Mouse (Mus musculus) brain, embryonic 14.5 days (tissue): Measurements from ENCODE around the gene Id3. TPM values are rescaled to one million over a fixed set of nuclear protein-coding genes. Genes with fewer than 3 reads are reported as not detected.

ENCODE experiments used
- DNase-seq: peaks from one replicate; pipeline ENCODE4 v3.0.0-alpha.2; 2011; ENCODE audit warnings: low read depth
- CTCF ChIP-seq: fragments of 200-500 bp; IDR thresholded peaks from 2 replicates; pipeline ENCODE4 v1.5.1; 2012; ENCODE audit warnings: inconsistent platforms, mild to moderate bottlenecking, moderate library complexity, borderline replicate concordance; ENCODE audit not compliant: insufficient read depth, insufficient read length; ENCODE audit errors: extremely low read depth
- POLR2A ChIP-seq: fragments of 200-500 bp; IDR thresholded peaks from 2 replicates; pipeline ENCODE4 v1.6.1; 2012; ENCODE audit warnings: mild to moderate bottlenecking, inconsistent platforms, borderline replicate concordance; ENCODE audit not compliant: poor library complexity, insufficient read depth, insufficient read length, severe bottlenecking; ENCODE audit errors: extremely low read depth
- polyA plus RNA-seq: library from polyadenylated mRNA; depleted of rRNA; stranded (reverse); fragments of >200 nt; gene quantifications from 2 replicates; pipeline ENCODE4 v1.2.3, GENCODE M21; 2012

Gene Id3
- polyA plus RNA-seq, 1 experiment, result 107 TPM

GRCm38 (mm10) chr4:136109941-136110900, 33.1 kb upstream of the Id3 start:
- no peak for DNase-seq

DNA sequence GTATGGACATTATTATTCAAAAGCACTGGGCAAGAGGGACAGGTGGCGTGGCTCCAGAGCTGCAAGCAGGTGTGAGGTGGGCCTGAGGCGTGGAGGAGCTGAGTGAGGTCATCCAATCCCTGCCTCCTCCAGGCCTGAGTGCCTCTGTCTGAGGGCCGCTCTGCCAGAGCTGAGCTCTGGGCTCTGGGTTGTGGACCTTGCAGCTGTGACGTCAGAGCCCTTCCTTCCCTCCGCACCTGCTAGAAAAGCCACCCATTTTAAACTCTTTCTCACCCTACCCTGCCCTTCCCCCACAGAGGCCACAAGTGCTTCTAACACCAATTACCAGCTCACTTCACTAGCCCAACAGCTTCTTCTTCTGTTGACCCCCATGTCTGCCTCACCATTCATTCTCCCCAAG, 31.0 kb upstream of the Id3 start:
- DNase-seq, result no peak
- TF ChIP-seq POLR2A (no peak), CTCF (no peak)

More at GRCm38 (mm10) chr4:136109941-136110900, 33.1 kb upstream of the Id3 start:
- no peak for TF ChIP-seq POLR2A
- TF ChIP-seq CTCF, result no peak

DNA sequence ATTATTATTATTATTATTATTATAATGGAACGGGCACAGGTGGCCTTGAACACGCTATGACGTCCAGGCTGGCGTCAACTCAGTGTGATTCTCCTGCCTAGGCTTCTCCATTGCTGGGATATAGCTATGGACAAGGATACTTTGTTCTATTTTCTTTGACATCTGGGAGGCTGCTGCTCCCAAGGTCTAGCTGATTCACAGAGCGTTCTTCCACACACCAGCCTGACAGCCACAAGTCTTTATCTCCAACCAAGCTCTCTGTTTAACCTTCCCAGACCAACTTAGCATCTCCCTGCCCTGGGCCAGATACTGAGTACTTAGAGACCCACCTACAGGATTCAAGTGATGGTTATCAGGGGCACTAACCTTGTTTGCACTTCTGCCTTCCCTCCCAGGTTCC, 28.6 kb upstream of the Id3 start:
- no peak for TF ChIP-seq CTCF
- no peak for TF ChIP-seq POLR2A
- no peak for DNase-seq

- peak; percentile 34 for DNase-seq
- TF ChIP-seq POLR2A (no peak), CTCF (no peak)
Observed at GRCm38 (mm10) chr4:136117022-136117421, 26.3 kb upstream of the Id3 start.

- TF ChIP-seq POLR2A (no peak), CTCF (no peak)
- DNase-seq, result no peak
Observed at GRCm38 (mm10) chr4:136120041-136120440, 23.3 kb upstream of the Id3 start.

- no peak for TF ChIP-seq POLR2A
- TF ChIP-seq CTCF, result no peak
- DNase-seq, result no peak
Observed at GRCm38 (mm10) chr4:136121158-136121557, 22.1 kb upstream of the Id3 start.

GRCm38 (mm10) chr4:136121844-136122468, 21.3 kb upstream of the Id3 start:
- DNase-seq, result no peak
- TF ChIP-seq CTCF, result no peak
- no peak for TF ChIP-seq POLR2A

DNA sequence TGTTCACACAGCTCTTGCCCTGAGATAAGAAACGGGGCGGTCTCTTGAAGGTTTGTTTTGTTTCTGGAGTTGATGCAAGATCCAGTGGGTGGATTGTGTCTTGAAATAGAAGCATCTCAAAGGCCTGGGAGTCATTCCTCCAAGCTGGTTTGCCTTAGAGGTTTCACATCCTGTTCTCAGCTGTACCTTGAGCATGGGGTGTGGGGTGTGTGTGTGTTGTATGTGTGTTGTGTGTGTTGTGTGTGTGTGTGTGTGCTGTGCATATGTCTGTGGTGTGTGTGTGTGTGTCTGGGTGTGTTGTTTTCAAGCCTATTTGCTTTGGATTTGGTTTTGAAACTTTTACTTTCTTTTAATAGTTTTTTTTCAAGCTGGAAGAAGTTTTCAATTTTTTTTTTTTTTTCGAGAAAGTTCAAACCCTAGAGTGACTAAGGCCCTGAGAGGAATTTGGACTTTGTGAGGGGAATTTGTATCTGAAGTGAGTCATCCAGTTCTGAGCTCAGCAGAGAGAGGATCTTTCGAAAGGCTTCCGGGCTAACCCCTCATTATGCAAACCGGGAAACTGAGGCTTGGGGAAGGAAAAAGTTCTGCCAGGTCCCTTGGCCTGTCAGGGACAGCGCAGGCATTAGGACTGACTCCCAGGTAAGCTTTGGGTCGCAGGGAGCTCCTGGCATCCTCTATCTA, 20.0 kb upstream of the Id3 start:
- TF ChIP-seq POLR2A (no peak), CTCF (no peak)

GRCm38 (mm10) chr4:136123792-136124161, 19.5 kb upstream of the Id3 start:
- TF ChIP-seq POLR2A, result no peak
- TF ChIP-seq CTCF, result no peak
- DNase-seq, result no peak

More for the DNA sequence above, 20.0 kb upstream of the Id3 start:
- no peak for DNase-seq

- DNase-seq, result no peak
- TF ChIP-seq CTCF, result no peak
- TF ChIP-seq POLR2A, result no peak
Observed at GRCm38 (mm10) chr4:136124581-136124980, 18.7 kb upstream of the Id3 start.

DNA sequence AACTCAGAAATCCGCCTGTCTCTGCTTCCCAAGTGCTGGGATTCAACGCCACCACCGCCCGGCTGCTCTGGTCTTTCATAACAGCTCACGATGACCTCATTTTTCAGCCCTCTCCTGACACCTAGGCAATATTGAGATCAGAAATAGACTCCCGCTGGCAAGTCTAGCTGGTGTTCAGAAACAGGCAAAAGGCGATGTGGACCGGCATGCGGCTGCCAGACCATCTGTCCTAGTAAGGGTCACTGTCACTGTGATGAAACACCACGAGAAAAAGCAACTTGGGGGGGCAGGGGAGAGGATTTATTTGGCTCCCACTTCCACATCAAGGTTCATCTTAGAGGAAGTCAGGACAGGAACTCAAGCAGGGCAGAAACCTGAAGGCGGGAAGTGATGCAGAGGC, 17.8 kb upstream of the Id3 start:
- TF ChIP-seq POLR2A (no peak), CTCF (no peak)
- no peak for DNase-seq
